Mouse (Mus musculus) layer of hippocampus, adult 11-12 months (tissue): ENCODE measurements around the gene Slc7a11.

ENCODE experiments used
- DNase-seq: peaks from one replicate; pipeline ENCODE4 v3.0.0; 2022; ENCODE audit warnings: low spot score

Gene Slc7a11

DNA sequence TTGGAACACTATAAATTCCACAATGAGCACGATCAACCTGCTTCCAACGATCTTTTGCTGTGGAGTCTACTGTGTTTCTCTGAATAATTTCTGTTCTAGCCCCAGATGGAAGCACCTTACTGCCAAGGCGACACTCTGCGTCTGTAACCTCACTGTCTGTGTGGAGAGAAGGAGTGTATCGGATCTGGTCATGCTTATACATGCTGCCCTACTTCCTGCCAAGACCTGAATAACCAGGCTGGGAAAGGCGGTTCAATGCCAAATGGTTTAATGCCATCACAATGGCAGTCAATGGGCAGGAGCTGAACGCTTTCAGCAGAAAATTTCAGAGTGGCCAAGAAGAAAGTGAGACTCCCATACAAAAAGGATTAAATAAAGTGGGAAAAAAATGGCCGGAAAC lies 137.1 kb downstream of the Slc7a11 start:
- DNase-seq, result no peak

GRCm38 (mm10) chr3:50304137-50304536 lies 139.3 kb downstream of the Slc7a11 start:
- DNase-seq, result peak; percentile 21

DNA sequence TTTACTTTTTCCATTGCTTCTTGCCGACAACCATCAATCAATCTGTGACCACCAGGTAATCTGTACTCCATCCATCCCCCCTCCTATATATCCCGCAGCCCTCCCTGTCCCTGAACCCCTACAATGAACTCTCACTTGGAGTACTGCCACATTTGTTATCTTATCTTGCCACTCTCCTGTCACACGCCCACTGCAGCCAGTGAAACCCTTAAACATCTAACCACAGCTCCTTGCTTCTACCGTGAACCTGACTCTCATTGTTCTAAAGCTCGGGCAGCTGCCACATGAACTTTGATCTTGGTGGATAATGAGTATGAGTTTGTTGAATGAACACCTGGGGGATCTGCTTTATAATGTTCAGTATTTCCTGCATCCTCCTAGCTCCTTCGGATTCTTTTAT lies 140.8 kb downstream of the Slc7a11 start:
- no peak for DNase-seq

- peak; percentile 69 for DNase-seq
Observed at GRCm38 (mm10) chr3:50300952-50301303, 142.5 kb downstream of the Slc7a11 start.

GRCm38 (mm10) chr3:50300002-50300951 lies 143.1 kb downstream of the Slc7a11 start:
- DNase-seq, result no peak

DNA sequence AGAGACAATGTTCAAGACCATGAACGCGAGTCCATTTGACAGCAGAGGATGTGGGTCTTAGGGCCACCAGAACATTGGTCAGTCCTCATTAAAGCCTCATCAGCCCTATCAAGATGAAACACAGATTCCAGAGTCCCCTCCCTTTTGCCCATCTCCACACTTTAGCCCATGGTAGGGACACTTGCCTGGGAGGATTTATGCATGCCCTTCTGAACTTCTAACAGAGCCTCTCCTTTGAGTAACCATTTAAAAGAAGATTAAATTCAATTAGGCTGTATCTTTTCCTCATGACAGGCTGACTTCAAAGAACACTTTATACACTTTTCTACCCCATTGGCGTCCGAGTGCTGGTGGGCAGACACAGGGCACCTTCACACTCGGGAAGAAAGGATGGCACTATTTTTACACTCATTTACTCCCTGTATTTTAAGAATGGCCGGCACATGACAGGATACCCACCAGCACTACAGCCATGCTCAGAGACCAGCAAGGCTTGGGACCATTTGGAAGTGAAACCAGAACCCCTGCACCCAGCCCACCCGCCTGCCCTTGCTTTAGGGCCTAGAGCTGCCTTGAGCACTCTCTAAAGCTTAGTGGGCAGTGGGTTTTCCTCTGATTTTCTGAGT lies 144.9 kb downstream of the Slc7a11 start:
- no peak for DNase-seq

DNA sequence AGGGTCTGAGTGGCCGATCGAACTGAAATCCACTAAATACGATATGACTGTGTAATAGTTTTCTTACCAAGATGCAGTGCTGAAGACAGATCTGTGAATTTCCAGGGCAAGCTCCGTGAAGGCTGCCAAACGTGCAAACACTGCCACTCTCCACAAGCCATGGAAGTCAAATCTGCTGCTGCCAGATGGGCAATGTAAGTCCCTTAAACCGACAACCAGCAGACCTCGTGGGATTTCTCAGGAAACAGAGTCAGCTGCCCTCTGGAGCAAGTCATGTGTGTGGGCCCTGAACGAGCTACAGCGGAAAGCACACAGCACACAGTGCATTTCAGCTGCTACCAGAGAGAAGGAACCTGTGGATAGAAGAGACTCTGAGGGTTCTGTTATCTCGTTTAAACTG lies 146.5 kb downstream of the Slc7a11 start:
- DNase-seq, result no peak

DNA sequence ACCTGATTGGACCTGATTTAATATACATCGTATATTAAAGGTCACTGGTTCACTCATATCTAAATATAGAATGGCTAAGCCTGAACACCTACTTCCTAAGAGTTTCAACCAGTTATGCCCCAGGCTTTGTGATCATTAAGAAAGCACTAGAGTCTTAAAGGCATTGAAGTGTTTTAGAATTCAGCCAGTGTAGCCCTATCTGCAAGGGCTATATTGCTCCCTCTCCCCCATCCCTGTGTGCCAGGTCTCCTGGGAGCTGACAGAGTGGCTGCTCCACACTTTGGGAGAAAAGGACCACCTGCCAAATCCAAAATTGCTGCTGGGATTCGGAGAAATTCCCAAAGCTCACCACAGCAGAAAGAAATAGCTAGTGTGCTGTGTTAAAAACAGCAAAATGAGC lies 168.4 kb downstream of the Slc7a11 start:
- no peak for DNase-seq

GRCm38 (mm10) chr3:50272222-50272621 lies 171.2 kb downstream of the Slc7a11 start:
- no peak for DNase-seq

- DNase-seq, result peak; percentile 51
Observed at GRCm38 (mm10) chr3:50269680-50270079, 173.7 kb downstream of the Slc7a11 start.

GRCm38 (mm10) chr3:50262547-50263087 lies 180.8 kb downstream of the Slc7a11 start:
- DNase-seq, result no peak

- no peak for DNase-seq
Observed at GRCm38 (mm10) chr3:50262066-50262465, 181.3 kb downstream of the Slc7a11 start.

DNA sequence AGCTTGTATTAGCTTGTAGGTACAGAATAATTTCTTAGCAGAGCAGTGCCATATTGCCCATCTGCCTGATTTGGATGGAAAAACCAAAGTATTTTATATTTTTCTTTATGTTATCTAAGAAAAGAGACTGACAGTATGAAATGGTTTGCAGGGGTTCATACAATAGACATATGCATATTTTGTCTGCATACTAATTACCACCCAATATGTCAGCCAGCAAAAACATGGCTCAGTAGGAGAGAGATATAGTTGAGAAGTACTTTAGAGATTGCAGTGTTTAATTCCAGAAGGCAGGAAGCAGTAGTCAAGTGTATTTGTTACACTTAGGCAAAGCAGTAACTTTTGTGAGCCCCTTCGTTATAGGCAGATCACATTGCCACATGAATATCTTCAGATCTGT lies 182.7 kb downstream of the Slc7a11 start:
- no peak for DNase-seq

DNA sequence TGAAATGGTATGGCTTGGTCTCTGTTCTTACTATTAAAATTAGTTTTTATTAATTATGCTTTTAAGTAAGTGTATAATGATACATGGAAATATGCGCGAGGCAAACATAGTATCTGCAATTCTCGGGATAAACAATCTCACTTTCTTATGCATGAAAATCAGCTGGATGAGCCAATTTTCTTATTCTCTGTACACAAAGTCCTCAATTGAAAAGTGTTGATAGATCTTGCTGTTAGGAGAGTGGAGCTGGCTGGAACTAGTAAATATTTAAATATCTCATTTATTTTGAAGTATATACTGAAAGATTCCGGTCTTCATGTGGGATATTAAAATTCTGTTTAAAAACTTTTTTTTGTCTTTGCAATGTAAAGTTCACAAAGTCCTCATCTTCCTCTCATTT lies 184.6 kb downstream of the Slc7a11 start:
- DNase-seq, result no peak

DNA sequence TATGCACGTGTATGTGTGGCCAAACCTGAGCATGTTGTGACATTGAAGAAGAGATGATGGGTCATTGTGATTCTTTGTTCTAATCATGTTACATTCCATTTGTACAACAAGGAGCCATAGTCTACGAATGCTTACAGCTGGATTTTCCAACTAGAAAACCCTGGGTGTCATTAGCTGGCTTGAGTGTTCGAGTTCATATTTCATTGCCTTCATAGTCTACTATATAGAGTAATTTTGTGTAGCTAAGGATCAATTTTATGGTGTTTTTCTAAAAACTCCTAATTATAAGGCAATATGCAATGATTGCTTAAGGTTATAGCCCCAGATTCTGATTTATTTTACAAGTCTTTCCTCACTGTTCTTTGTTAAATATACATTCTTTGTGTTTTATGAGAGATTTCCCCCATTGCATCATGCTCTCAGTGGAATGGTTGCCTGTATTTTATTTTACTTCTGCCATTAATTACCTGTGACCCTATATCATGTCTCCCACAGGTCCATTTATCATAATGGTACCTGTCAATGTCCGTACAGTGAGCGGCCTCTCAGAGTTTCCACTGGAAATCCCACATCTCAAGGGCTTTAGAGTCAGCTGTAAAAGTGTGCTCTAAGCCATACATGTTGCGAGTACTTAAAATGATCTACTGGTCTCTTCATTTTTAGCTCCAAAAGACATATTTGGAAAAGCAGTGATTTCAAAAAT lies 193.7 kb downstream of the Slc7a11 start:
- DNase-seq, result no peak

DNA sequence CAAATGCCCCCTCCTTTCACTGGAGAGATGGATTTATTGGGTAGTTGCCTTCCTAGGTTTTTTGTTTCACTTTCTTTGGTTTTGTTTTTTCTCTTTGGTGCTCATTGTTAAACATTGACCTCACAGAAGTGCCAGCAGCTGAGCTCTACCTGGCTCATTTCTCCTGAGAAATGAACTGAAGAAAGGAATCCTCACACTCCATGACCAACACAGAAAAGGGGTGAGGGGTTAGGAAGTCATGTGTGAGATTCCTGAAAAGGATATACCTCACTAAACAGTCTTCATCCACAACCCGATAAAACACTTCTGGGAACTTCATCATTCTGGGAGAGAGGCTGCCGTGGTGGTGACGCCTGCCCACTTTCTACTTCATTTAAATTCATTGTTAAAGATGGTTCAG lies 207.4 kb downstream of the Slc7a11 start:
- DNase-seq, result no peak

GRCm38 (mm10) chr3:50233144-50233543 lies 210.3 kb downstream of the Slc7a11 start:
- no peak for DNase-seq

- DNase-seq, result no peak
Observed at GRCm38 (mm10) chr3:50224390-50225114, 218.9 kb downstream of the Slc7a11 start.

DNA sequence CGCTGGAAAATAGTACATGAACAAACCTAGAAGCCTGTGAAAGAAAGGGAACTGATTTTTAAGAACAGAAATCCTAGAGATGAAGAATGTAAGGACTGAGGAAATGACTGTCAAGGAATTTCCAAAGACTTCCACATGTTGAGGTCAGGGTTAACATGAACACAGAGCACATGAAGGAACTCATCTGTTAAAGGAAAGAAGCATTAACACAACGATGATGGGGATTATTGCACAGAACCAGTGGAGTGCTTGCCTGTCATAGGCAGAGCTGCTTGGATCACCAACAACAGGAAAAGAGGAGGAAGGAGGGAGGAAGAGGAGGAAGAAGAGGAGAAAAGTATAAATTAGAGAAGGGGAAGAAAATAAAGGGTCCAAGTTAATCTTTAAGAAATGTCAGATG lies 223.0 kb downstream of the Slc7a11 start:
- DNase-seq, result no peak

DNA sequence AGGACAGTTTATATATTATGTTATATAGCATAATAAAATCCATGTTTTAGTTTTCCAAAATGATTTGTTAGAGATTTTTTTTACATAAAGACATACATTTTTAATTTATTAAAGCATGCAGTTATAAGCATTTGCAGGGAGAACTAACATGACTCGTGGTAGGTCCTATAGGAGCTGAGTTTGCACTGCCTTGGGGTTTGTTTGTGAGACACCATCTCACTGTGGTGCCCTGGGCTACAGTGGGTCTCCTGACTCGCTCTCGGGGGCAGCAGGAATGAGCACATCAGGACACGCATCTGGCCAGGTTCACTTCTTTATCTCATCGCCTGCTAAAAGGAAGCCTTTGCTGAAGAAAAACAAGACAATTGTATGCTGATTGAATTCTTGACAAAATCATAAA lies 257.0 kb downstream of the Slc7a11 start:
- DNase-seq, result no peak

GRCm38 (mm10) chr3:50185879-50186278 lies 257.5 kb downstream of the Slc7a11 start:
- DNase-seq, result no peak

DNA sequence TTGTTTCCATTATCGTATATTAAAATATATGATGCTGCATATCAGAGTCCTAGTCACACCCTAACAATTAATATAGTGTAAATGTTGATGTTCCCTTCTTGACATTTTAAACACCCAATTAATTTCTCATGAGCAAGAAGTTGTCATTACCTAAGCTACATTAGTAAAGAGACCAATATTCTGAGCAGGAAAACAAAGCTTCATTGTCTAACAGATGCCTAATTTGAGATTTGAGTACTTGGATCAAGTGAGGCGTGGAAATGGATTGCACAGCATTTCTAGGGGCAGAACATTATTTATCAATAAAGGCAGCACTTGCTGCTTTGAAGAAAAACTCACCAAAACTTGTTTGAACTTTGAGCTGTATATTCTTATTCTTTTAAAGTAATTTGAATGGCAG lies 282.7 kb downstream of the Slc7a11 start:
- DNase-seq, result no peak
